Mouse (Mus musculus) heart, embryonic 16.5 days (tissue): ENCODE data around the gene Snrpa. TPM values are rescaled to one million over a fixed set of nuclear protein-coding genes. Genes with fewer than 3 reads are reported as not detected.

ENCODE experiments used
- ATAC-seq: fragments of 200-750 bp; cut with Nextera tagmentation; replicated peaks from 2 replicates; pipeline ENCODE4 v1.8.0; 2017; ENCODE audit warnings: moderate number of reproducible peaks; ENCODE audit not compliant: insufficient read depth, low FRiP score; ENCODE audit errors: extremely low read depth
- H3K27ac ChIP-seq: fragments of 300-500 bp; sonication (generic); 2 replicates; pipeline ENCODE4 v1.5.1; 2014; ENCODE audit warnings: mild to moderate bottlenecking, low read length, control low read depth, moderate library complexity
- H3K27me3 ChIP-seq: fragments of 300-500 bp; sonication (generic); 2 replicates; pipeline ENCODE4 v1.6.1; 2014; ENCODE audit warnings: low read length, mixed read lengths; ENCODE audit not compliant: control insufficient read depth, insufficient read depth
- H3K36me3 ChIP-seq: fragments of 300-500 bp; sonication (generic); 2 replicates; pipeline ENCODE4 v1.6.1; 2014; ENCODE audit not compliant: control insufficient read depth, insufficient read depth
- H3K4me1 ChIP-seq: fragments of 300-500 bp; sonication (generic); 2 replicates; pipeline ENCODE4 v1.6.1; 2014; ENCODE audit warnings: low read length, mixed read lengths; ENCODE audit not compliant: control insufficient read depth, insufficient read depth
- H3K4me2 ChIP-seq: fragments of 300-500 bp; sonication (generic); 2 replicates; pipeline ENCODE4 v1.6.1; 2014; ENCODE audit warnings: low read depth, mild to moderate bottlenecking, control low read depth, low read length
- H3K4me3 ChIP-seq: fragments of 300-500 bp; sonication (generic); 2 replicates; pipeline ENCODE4 v1.5.1; 2014; ENCODE audit warnings: mild to moderate bottlenecking, control low read depth, low read length
- H3K9ac ChIP-seq: fragments of 300-500 bp; sonication (generic); 2 replicates; pipeline ENCODE4 v1.6.1; 2014; ENCODE audit warnings: low read length, control low read depth
- H3K9me3 ChIP-seq: fragments of 300-500 bp; sonication (generic); replicated peaks from 2 replicates; pipeline ENCODE4 v1.6.1; 2016; ENCODE audit warnings: low read length; ENCODE audit not compliant: control insufficient read depth
- WGBS: fragments of 180-500 bp; shearing (Covaris S2); extraction: QIAGEN DNeasy Blood & Tissue Kit; methylation state at CpG from one replicate; pipeline ENCODE4 v1.1.7; 2014; 5-methylcytosine and 5-hydroxymethylcytosine counted together
- polyA plus RNA-seq: library from polyadenylated mRNA; unstranded; fragments of >200 nt; fragmentation: Nextera tagmentation; extraction: Ambion mirVana; gene quantifications from 2 replicates; pipeline ENCODE4 v1.2.1, GENCODE M21; 2015

Snrpa gene
- polyA plus RNA-seq, 1 experiment from 2014 or later, result 165 TPM

DNA sequence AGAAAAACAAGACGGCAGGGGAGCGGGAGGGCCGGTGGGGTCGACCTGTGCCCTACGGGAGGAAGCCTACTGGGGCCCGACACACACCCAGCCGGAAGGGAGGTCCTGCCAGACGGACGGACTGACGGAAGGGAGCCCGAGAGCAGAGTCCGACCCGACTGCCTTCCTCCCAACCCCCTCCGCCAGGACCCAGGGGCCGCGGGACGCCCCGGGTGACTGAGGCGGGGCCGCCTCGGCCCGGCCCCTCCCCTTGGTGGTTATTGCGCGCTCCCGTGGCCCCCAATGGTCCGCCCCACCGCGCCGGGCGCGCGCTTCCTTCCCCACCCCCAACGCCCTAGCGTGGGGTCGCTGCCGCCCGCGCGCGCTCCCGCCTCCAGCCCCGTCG is 29.9 kb downstream of the Snrpa start:
- H3K36me3 ChIP-seq, result peaks cover 22% of the 10 kb centered on the region
- peaks cover 46% of the 10 kb centered on the region for H3K4me1 ChIP-seq
- peak overlapping the region; percentile 73 for H3K4me3 ChIP-seq
- H3K9ac ChIP-seq, result peak overlapping the region; percentile 85
- WGBS, result 0% methylated on average over 34 of the region's 43 CpGs
- H3K27ac ChIP-seq, result peak overlapping the region; percentile 96
- peak; percentile 82 for ATAC-seq
- H3K4me2 ChIP-seq, result peak overlapping the region; percentile 73
- no peaks in the 10 kb centered on the region for H3K9me3 ChIP-seq
- H3K27me3 ChIP-seq, result no peaks in the 10 kb centered on the region

- no peak for ATAC-seq
- H3K36me3 ChIP-seq, result peaks cover 19% of the 10 kb centered on the region
- peak overlapping the region; percentile 96 for H3K27ac ChIP-seq
- H3K9ac ChIP-seq, result peak overlapping the region; percentile 85
- 4% methylated on average over 8 of the region's 8 CpGs for WGBS
- peak overlapping the region; percentile 73 for H3K4me3 ChIP-seq
- H3K4me1 ChIP-seq, result peaks cover 49% of the 10 kb centered on the region
- peak overlapping the region; percentile 73 for H3K4me2 ChIP-seq
- H3K9me3 ChIP-seq, result no peaks in the 10 kb centered on the region
- H3K27me3 ChIP-seq, result no peaks in the 10 kb centered on the region
Observed at GRCm38 (mm10) chr7:27165696-27166095, 30.4 kb downstream of the Snrpa start.

- no peaks in the 10 kb centered on the region for H3K27me3 ChIP-seq
- H3K36me3 ChIP-seq, result peaks cover 14% of the 10 kb centered on the region
- peak overlapping the region; percentile 85 for H3K9ac ChIP-seq
- no peak overlapping the region for H3K27ac ChIP-seq
- 67% methylated on average over 23 of the region's 23 CpGs for WGBS
- peak overlapping the region; percentile 73 for H3K4me2 ChIP-seq
- no peaks in the 10 kb centered on the region for H3K9me3 ChIP-seq
- no peak for ATAC-seq
- H3K4me1 ChIP-seq, result peaks cover 55% of the 10 kb centered on the region
- H3K4me3 ChIP-seq, result peak overlapping the region; percentile 73
Observed at GRCm38 (mm10) chr7:27165007-27165655, 30.9 kb downstream of the Snrpa start.

DNA sequence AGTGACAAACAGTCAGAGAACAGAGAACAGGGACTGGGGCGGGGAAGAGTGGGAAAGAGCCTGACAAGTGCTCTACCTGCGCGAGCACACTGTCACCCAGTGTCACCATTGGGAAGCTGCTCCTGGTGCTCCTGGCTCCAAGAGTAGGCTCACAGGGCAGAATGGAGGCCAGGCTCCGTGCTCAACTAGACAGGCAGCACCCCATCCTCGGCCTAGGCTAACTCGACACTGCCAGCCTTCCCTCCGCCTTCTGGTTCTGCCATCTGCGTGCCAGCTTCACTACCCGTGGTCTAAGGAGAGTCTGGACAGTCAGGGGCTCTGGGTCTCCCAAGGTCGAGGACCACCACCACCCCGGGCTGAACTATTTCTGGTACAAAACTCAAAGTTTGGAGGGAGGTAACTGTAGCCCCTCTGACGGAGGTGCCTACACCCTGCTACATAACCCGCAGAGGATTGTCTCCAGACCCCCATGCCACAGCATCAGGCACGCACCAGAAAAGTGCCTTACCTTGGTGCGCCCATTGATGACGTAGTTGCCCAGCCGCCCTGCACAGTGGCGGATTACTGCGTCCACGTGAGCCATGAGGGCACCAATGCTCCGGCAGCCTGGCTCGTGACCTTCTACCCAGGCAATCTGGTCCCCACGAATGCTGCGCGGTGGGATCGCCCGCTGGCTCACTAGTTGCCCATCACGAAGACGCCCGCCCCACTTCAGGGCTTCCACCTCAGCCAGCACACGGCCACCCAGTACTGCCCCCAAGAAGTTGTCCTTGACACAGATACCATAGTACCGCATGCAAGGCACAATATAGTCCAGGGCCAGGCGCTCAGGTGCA is 31.7 kb downstream of the Snrpa start:
- 78% methylated on average over 33 of the region's 33 CpGs for WGBS

GRCm38 (mm10) chr7:27163450-27163805 is 32.6 kb downstream of the Snrpa start:
- Histone ChIP-seq H3K4me1 (peaks cover 55% of the 10 kb centered on the region), H3K9ac (peak overlapping the region; percentile 42), H3K27ac (no peak overlapping the region), H3K36me3 (peaks cover 25% of the 10 kb centered on the region), H3K27me3 (no peaks in the 10 kb centered on the region), H3K9me3 (no peaks in the 10 kb centered on the region), H3K4me3 (no peak overlapping the region), H3K4me2 (peak overlapping the region; percentile 73)
- 57% methylated on average over 5 of the region's 5 CpGs for WGBS
- no peak for ATAC-seq

More for the DNA sequence above, 31.7 kb downstream of the Snrpa start:
- Histone ChIP-seq H3K36me3 (peaks cover 16% of the 10 kb centered on the region), H3K4me3 (peak overlapping the region; percentile 73), H3K4me1 (peaks cover 55% of the 10 kb centered on the region), H3K4me2 (peak overlapping the region; percentile 73), H3K27ac (no peak overlapping the region), H3K9me3 (no peaks in the 10 kb centered on the region), H3K27me3 (no peaks in the 10 kb centered on the region), H3K9ac (peak overlapping the region; percentile 85; the same call in 1 of the 2 replicates)
- no peak for ATAC-seq

- Histone ChIP-seq H3K36me3 (peaks cover 30% of the 10 kb centered on the region), H3K27me3 (no peaks in the 10 kb centered on the region), H3K9ac (peak overlapping the region; percentile 42), H3K4me2 (peak overlapping the region; percentile 73), H3K4me1 (peaks cover 55% of the 10 kb centered on the region), H3K9me3 (no peaks in the 10 kb centered on the region), H3K27ac (no peak overlapping the region), H3K4me3 (no peak overlapping the region)
- no peak for ATAC-seq
- WGBS, result 79% methylated on average over 5 of the region's 5 CpGs
Observed at GRCm38 (mm10) chr7:27162780-27163449, 33.2 kb downstream of the Snrpa start.

DNA sequence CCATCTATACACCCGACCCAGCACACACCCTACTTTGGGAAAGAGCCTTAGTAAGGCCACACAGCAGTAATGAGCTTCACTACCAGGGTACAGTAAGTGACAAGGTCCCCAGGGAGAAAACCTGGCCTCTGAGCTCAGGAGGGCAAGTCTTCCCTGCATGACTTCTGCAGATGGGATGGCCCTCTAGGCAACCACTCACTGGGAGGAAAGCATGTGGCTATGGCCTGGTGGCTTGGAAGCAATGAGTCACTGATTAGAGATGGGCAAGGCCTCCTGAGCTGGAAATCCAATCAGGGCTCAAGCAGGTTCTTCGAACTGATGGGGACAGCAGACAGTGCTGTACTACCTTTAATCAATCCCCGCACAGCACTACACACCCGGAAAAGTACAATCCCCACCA is 34.3 kb downstream of the Snrpa start:
- Histone ChIP-seq H3K4me3 (no peak overlapping the region), H3K27me3 (no peaks in the 10 kb centered on the region), H3K9me3 (no peaks in the 10 kb centered on the region), H3K36me3 (peaks cover 39% of the 10 kb centered on the region), H3K27ac (no peak overlapping the region), H3K9ac (no peak overlapping the region), H3K4me1 (peaks cover 50% of the 10 kb centered on the region), H3K4me2 (no peak overlapping the region)
- no peak for ATAC-seq
- WGBS, result 72% methylated on average over 4 of the region's 4 CpGs

GRCm38 (mm10) chr7:27160921-27161320 is 35.1 kb downstream of the Snrpa start:
- H3K27me3 ChIP-seq, result no peaks in the 10 kb centered on the region
- no peak overlapping the region for H3K4me3 ChIP-seq
- 84% methylated on average over 3 of the region's 3 CpGs for WGBS
- H3K9me3 ChIP-seq, result no peaks in the 10 kb centered on the region
- peaks cover 39% of the 10 kb centered on the region for H3K36me3 ChIP-seq
- ATAC-seq, result no peak
- no peak overlapping the region for H3K27ac ChIP-seq
- H3K4me2 ChIP-seq, result no peak overlapping the region
- H3K9ac ChIP-seq, result no peak overlapping the region
- peaks cover 50% of the 10 kb centered on the region for H3K4me1 ChIP-seq

- H3K27ac ChIP-seq, result no peak overlapping the region; the same call in 1 of the 2 replicates
Observed at GRCm38 (mm10) chr7:27159882-27160281, 36.2 kb downstream of the Snrpa start.

More at GRCm38 (mm10) chr7:27159882-27160281, 36.2 kb downstream of the Snrpa start:
- 19% methylated on average over 8 of the region's 8 CpGs for WGBS
- Histone ChIP-seq H3K4me3 (no peak overlapping the region), H3K4me2 (no peak overlapping the region), H3K4me1 (peaks cover 42% of the 10 kb centered on the region), H3K9ac (no peak overlapping the region), H3K9me3 (no peaks in the 10 kb centered on the region), H3K36me3 (peaks cover 36% of the 10 kb centered on the region), H3K27me3 (no peaks in the 10 kb centered on the region)
- ATAC-seq, result peak; percentile 87
